Mouse (Mus musculus) retina, postnatal 1 day (tissue): ENCODE measurements at regions not wholly inside any gene's neighbourhood (a gene's known extent, or its start where the extent isn't known, plus 50 kb on each side); places are given as distances from the start of the nearest gene placed in this dataset.
A peak's percentile ranks its signal among the peaks of the same experiment; 100 is the strongest.

Experiments
- DNase-seq: peaks from one replicate; pipeline ENCODE4 v3.0.0-alpha.2; 2012

- no peak for DNase-seq
Observed at GRCm38 (mm10) chr14:28775686-28776085, 242.3 kb upstream of the Lrtm1 start.

GRCm38 (mm10) chr14:28777791-28778190, 240.2 kb upstream of the Lrtm1 start:
- no peak for DNase-seq

- DNase-seq, result no peak
Observed at GRCm38 (mm10) chr14:28781660-28782059, 236.3 kb upstream of the Lrtm1 start.

GRCm38 (mm10) chr14:28784106-28784633, 233.8 kb upstream of the Lrtm1 start:
- DNase-seq, result no peak

GRCm38 (mm10) chr14:28798290-28798689, 219.7 kb upstream of the Lrtm1 start:
- no peak for DNase-seq

GRCm38 (mm10) chr14:28801681-28802080, 216.3 kb upstream of the Lrtm1 start:
- DNase-seq, result no peak

GRCm38 (mm10) chr14:28802126-28802525, 215.9 kb upstream of the Lrtm1 start:
- DNase-seq, result no peak

- no peak for DNase-seq
Observed at GRCm38 (mm10) chr14:28808094-28808493, 209.9 kb upstream of the Lrtm1 start.

GRCm38 (mm10) chr14:28809355-28809754, 208.7 kb upstream of the Lrtm1 start:
- DNase-seq, result peak; percentile 20

- DNase-seq, result no peak
Observed at GRCm38 (mm10) chr14:28820970-28821369, 197.0 kb upstream of the Lrtm1 start.

- DNase-seq, result no peak
Observed at GRCm38 (mm10) chr14:28827186-28827585, 190.8 kb upstream of the Lrtm1 start.

- DNase-seq, result no peak
Observed at GRCm38 (mm10) chr14:28837117-28837516, 180.9 kb upstream of the Lrtm1 start.

GRCm38 (mm10) chr14:28848831-28849590, 169.0 kb upstream of the Lrtm1 start:
- peak; percentile 19 for DNase-seq
